Mouse (Mus musculus) WW6 (cell line): Measurements from ENCODE around the gene Bspry.
"Not testable (repeated sequence)": the region's sequence is repeated elsewhere in the genome, so short reads cannot be mapped to it uniquely, and the experiment has no call there.

ENCODE experiments used
- DNase-seq: peaks from one replicate; pipeline ENCODE4 v3.0.0-alpha.2; 2013; ENCODE audit warnings: low read depth, low spot score

The Bspry gene

GRCm38 (mm10) chr4:62479937-62480708 lies at the start of gene Bspry:
TSS of gene Bspry (plus strand) at chr4:62480053.
- DNase-seq, result peak; percentile 66

GRCm38 (mm10) chr4:62430678-62431077 lies 49.2 kb upstream of the Bspry start:
- no peak for DNase-seq

- no peak for DNase-seq
Observed at GRCm38 (mm10) chr4:62431522-62431921, 48.3 kb upstream of the Bspry start.

DNA sequence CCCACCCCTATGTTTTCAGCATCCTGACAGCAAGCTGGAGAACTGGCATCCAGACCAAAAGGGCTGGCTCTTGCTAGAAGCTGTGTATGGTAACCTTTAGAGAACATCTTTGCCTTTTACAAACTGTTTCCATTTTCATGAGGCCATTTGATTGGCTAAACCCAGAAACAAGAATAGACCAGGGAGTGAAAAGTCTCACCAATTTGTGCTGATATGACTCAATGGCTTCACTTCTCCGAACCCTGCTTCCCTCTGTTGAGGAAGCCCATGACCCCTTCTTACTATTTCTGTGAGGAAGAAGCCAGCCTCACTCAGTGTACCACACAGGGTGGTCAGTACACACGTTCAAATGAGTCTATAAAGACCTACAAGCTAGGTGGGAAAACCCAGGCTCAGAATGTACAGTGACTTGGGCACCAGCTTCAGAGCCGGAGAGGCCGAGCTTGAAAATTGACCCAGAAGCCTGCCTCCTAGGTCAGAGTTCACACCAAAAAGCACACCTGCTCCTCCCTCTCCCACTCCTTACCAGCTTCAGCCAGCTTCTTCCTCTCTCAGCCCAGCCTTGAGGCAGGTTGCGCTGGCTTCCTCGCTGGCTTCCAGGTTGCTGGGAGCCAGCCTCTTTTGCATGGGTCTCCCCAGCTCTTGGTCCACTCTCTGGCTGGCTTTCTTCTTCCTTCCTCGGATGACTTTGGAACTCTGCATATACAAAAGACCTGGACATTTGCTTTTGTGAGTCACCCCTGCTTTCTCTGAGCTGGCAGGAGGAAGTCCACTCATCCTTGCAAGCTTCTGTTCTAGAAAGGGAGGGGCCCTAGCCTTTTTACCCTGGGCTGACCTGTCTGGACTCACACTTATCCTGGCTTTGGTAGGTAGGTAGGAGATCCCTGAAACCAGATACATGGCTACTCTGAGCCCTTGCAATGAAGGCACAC lies 45.6 kb upstream of the Bspry start:
- DNase-seq, result no peak

GRCm38 (mm10) chr4:62435081-62435480 lies 44.8 kb upstream of the Bspry start, which contains the start of gene Rnf183:
TSS of gene Rnf183 (minus strand) at chr4:62435252.
- no peak for DNase-seq

DNA sequence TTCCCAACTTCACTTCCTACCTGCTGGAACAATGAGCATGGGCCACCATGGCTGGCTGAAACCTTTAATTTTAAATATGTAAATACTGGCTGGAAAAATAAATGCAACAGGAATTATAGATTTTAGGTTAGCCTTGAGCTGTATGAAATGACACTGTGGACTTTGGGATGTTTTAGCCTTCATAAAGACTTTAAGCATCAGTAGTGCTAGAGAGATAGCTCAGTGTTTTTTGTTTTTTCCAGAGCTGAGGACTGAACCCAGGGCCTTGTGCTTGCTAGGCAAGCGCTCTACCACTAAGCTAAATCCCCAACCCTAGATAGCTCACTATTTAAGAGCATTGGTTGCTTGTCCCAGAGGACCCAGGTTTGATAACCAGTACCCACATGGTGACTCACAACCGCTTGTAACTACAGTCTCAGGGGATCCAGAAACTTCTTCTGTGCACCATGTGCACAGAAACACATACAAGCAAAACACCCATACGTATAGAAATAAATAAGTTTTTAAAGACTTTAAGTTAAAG lies 42.5 kb upstream of the Bspry start:
- no peak for DNase-seq

DNA sequence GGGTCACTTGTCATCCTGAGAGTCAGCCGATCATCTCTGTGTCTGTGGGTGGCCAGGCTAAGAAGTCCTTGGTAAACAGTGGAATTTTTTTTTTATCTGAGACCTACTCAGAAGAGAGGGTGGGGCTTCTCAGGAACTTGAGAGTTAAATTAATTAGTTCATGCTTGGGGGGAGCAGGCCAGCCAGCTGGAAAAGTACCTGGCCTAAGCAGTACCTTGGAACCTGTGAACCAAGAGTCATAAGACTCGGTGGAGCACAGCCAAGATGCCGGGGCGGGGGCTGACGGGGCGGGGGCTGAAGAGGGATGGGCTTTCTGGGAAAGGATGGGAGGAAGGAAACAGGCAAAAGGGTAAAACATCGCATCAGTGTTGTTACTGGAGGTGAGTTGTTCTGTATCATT lies 42.0 kb upstream of the Bspry start:
- DNase-seq, result no peak

GRCm38 (mm10) chr4:62439793-62440192 lies 40.1 kb upstream of the Bspry start:
- DNase-seq, result no peak

GRCm38 (mm10) chr4:62440544-62440943 lies 39.3 kb upstream of the Bspry start:
- no peak for DNase-seq

DNA sequence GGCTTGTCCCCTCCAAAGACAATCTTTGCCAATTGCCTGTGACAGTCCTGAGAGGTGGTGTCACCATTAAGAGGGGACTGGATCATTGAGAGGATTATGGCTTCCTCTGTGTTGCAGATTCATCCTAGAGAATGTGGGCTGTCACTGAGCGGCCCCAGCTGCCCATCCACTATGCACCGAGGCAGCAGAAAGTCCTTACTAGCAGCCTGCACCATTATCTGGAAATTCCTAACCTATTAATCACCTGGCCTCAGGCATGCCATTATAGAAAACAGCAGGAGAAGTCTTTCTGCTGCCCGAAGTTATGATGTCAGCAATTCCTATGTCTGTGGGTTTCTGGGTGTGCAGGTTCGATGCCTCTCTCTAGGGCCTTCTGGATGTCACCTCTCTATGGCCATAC lies 38.9 kb upstream of the Bspry start:
- DNase-seq, result no peak

DNA sequence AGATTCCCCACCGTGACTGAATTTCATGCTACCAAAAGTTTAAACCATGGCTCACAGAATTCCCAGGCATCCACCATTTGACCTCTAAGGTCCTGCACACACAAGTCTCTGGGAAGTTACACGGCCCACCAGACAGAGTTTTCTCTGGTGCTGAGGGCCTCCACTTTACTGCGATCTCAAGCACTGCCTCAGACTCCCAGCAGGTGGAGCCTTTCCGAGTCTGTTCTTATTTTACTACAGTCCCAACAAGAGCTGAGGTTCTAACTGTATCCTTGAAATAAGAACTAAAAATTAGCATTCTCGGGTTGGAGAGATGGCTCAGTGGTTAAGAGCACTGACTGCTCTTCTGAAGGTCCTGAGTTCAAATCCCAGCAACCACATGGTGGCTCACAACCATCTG lies 24.9 kb upstream of the Bspry start:
- no peak for DNase-seq

GRCm38 (mm10) chr4:62459081-62459480 lies 20.8 kb upstream of the Bspry start:
- no peak for DNase-seq

- no peak for DNase-seq
Observed at GRCm38 (mm10) chr4:62460348-62460747, 19.5 kb upstream of the Bspry start.

DNA sequence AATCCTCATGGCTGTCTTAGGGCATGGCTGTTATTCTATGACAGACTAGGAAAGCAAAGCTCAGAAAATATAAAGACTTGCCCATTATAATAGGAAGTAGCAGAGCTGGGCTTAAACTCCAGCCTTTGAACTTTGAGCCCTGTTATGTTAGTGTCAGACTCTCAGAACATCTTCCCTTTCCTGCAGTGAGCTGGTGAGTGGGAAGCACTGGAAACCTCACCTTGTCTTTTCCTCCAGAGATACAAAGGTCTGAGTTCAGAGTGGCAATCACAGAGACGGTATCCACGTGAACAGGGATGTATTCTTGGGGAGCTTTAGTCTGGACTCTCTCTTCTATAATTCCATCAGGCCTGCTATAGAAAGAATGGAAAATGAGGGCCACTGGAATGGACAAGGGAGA lies 16.7 kb upstream of the Bspry start:
- no peak for DNase-seq

DNA sequence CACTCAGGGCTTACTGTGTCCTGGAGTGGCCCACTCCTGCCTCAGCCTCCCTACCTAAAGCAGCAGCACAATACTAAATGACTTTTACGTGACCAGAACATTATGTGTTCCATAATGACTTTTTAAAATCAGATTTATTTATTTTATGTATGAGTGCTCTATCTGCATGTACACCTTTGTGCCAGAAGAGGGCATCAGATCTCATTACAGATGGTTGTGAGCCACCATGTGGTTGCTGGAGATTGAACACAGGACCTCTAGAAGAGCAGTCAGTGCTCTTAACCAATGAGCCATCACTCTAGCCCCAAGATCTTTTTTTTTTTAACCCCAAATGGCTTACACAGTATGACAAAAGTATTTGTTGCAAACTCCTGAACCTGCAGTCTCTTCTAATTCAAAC lies 11.7 kb upstream of the Bspry start:
- DNase-seq, result no peak

- DNase-seq, result peak; percentile 61
Observed at GRCm38 (mm10) chr4:62470598-62471051, 9.2 kb upstream of the Bspry start, which contains the start of gene Wdr31. TSS of gene Wdr31 (minus strand) at chr4:62470896.

- DNase-seq, result no peak
Observed at GRCm38 (mm10) chr4:62472071-62472470, 7.8 kb upstream of the Bspry start.

DNA sequence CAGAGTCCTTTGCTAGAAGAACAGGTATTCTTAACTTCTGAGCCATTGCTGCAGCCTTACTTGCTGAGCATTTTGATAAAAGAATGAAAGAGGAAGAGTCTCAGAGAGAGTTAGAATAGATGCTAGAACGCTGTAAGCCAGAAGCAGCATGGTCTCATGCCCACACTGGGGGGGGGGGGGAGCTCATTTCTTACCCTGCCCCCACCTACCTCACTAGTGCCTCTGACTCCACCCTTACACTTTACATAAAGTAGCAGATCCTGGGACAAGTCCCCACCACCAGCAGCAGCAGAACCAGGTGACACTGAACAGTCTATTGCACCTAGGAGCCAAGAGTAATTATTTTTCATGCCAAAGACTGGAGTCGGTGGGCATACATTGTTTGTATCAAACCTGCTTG lies 4.7 kb upstream of the Bspry start:
- DNase-seq, result no peak

- no peak for DNase-seq
Observed at GRCm38 (mm10) chr4:62475793-62476192, 4.1 kb upstream of the Bspry start.

- no peak for DNase-seq
Observed at GRCm38 (mm10) chr4:62477542-62478244, 2.2 kb upstream of the Bspry start.

DNA sequence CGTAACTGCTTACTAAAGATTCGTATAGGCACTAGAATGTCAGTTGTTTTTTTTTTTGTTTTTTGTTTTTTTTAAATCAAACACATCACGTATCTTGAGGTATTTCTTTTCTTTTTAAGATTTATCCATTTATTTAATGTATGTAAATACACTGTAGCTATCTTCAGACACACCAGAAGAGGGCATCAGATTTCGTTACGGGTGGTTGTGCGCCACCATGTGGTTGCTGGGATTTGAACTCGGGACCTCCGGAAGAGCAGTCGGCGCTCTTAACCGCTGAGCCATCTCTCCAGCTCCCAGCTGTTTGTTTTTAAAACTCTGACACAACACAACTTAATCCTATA lies 288 bp upstream of the Bspry start:
- not testable (repeated sequence) for DNase-seq
